Mouse (Mus musculus) cerebellum, adult 2 months (tissue): Measurements from ENCODE around the gene Runx1.

ENCODE experiments used
- CTCF ChIP-seq: fragments of 200-500 bp; IDR thresholded peaks from 2 replicates; pipeline ENCODE4 v1.5.1; 2011; ENCODE audit warnings: low read depth, mild to moderate bottlenecking, control low read depth, low read length, moderate library complexity, borderline replicate concordance; ENCODE audit not compliant: insufficient read depth
- POLR2A ChIP-seq: fragments of 200-500 bp; IDR thresholded peaks from 2 replicates; pipeline ENCODE4 v1.6.1; 2011; ENCODE audit warnings: low read length, control low read depth, borderline replicate concordance; ENCODE audit not compliant: insufficient read depth

GRCm38 (mm10) chr16:92794197-92794596 lies 31.8 kb downstream of the Runx1 start:
- TF ChIP-seq CTCF, result no peak
- no peak for TF ChIP-seq POLR2A
